Mouse (Mus musculus): ENCODE data around the gene Gja6. TPM values are rescaled to one million over a fixed set of nuclear protein-coding genes. Genes with fewer than 3 reads are reported as not detected.

Gja6 gene
- 0.16 and 0.18 TPM in 2 replicates for polyA plus RNA-seq (2015; fragmentation: Nextera tagmentation; extraction: Ambion mirVana)

- DNase-seq (ENCODE audit: low spot score): no peak
Measured at GRCm38 (mm10) chrX:160906952-160907351, at the start of gene Gja6. Gene Gja6, minus strand, starts transcription at chrX:160907052.

GRCm38 (mm10) chrX:160949583-160949982 is 42.7 kb upstream of the Gja6 start:
- DNase-seq (ENCODE audit: low spot score): no peak

- DNase-seq (ENCODE audit: low spot score): no peak
Measured at GRCm38 (mm10) chrX:160944722-160945121, 37.9 kb upstream of the Gja6 start.

- DNase-seq (ENCODE audit: low spot score): no peak
Measured at GRCm38 (mm10) chrX:160935541-160935940, 28.7 kb upstream of the Gja6 start.

GRCm38 (mm10) chrX:160930656-160931055 is 23.8 kb upstream of the Gja6 start:
- no peak for DNase-seq (ENCODE audit: low spot score)

GRCm38 (mm10) chrX:160928870-160929269 is 22.0 kb upstream of the Gja6 start:
- DNase-seq (ENCODE audit: low spot score): no peak

GRCm38 (mm10) chrX:160919022-160919637 is 12.3 kb upstream of the Gja6 start:
- no peak for DNase-seq (ENCODE audit: low spot score)

GRCm38 (mm10) chrX:160906477-160906876 is 375 bp downstream of the Gja6 start:
- DNase-seq (ENCODE audit: low spot score): no peak

- no peak for DNase-seq (ENCODE audit: low spot score)
Measured at GRCm38 (mm10) chrX:160905913-160906312, 939 bp downstream of the Gja6 start.

- no peak for DNase-seq (ENCODE audit: low spot score)
Measured at GRCm38 (mm10) chrX:160905041-160905678, 1.7 kb downstream of the Gja6 start.

GRCm38 (mm10) chrX:160901118-160901517 is 5.7 kb downstream of the Gja6 start:
- DNase-seq (ENCODE audit: low spot score): no peak

GRCm38 (mm10) chrX:160892077-160892476 is 14.8 kb downstream of the Gja6 start:
- no peak for DNase-seq (ENCODE audit: low spot score)

GRCm38 (mm10) chrX:160886301-160886700 is 20.6 kb downstream of the Gja6 start:
- no peak for DNase-seq (ENCODE audit: low spot score)

- no peak for DNase-seq (ENCODE audit: low spot score)
Measured at GRCm38 (mm10) chrX:160866576-160866975, 40.3 kb downstream of the Gja6 start.

GRCm38 (mm10) chrX:160865022-160865421 is 41.8 kb downstream of the Gja6 start:
- DNase-seq (ENCODE audit: low spot score): no peak

- no peak for DNase-seq (ENCODE audit: low spot score)
Measured at GRCm38 (mm10) chrX:160863689-160864383, 43.0 kb downstream of the Gja6 start.

Other genes with a start within 250 kb of the Gja6 start
- 0.07 and 0.12 TPM in 2 replicates for gene Ppef1, start 171.3 kb downstream of the Gja6 start, polyA plus RNA-seq (2015; fragmentation: Nextera tagmentation; extraction: Ambion mirVana)
- not detected in 2 replicates for gene Rs1, start 139.0 kb downstream of the Gja6 start, polyA plus RNA-seq (2015; fragmentation: Nextera tagmentation; extraction: Ambion mirVana)
- 0.48 and 0.55 TPM in 2 replicates for gene Cdkl5, start 87.7 kb upstream of the Gja6 start, polyA plus RNA-seq (2015; fragmentation: Nextera tagmentation; extraction: Ambion mirVana)
- gene Scml2, start 210.1 kb upstream of the Gja6 start, polyA plus RNA-seq (2015; fragmentation: Nextera tagmentation; extraction: Ambion mirVana): 0.59 and 0.76 TPM in 2 replicates